Mouse (Mus musculus): Measurements from ENCODE around the gene Tagln.

Gene Tagln

DNA sequence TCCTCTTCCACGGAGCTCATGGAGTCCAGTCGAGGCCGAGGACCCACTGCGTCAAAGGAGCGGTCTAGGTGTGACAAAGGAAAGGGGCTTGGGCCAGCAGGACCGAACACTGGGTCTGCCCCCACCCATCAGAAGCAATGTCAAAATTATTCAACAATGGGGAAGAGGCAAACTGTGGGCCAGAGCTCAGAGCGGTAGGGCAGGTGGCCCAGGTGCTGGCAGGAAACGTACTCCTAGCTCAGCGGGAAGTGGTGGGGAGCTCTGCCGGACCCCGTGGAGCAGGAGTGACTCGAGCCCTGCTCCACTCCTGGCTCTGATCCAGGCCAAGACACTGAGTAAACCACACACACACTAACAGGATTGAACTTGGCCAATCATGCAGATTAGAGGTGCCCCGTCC is 9.9 kb upstream of the Tagln start:
- DNase-seq (ENCODE audit: low spot score): no peak

- DNase-seq (ENCODE audit: low spot score): no peak
These were observed 8.9 kb upstream of the Tagln start for GRCm38 (mm10) chr9:45944506-45945400.

GRCm38 (mm10) chr9:45943628-45944505 is 8.0 kb upstream of the Tagln start:
- no peak for DNase-seq (ENCODE audit: low spot score)

- no peak for DNase-seq (ENCODE audit: low spot score)
These were observed 7.1 kb upstream of the Tagln start for GRCm38 (mm10) chr9:45942916-45943315.

DNA sequence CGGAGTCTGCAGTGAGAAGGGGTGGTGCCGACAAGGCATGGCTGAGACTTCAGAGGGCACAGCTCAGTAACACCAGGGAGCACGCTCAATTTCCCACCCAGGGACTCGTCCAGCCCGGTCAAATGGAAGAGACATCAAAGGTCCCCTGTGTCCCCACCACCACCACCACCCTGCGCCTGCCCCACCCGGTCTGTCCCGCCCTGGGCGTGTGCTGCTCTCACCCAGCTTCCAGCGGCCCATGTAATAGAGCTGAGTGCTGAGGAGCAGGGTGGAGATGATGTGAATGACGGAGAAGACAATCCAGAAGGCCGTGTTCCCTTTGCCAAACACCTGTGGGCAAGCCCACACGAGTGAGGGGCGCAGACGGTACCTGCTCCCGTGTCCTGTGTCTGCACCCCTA is 6.6 kb upstream of the Tagln start:
- DNase-seq (ENCODE audit: low spot score): no peak

GRCm38 (mm10) chr9:45941329-45941888 is 5.6 kb upstream of the Tagln start:
- DNase-seq (ENCODE audit: low spot score): no peak

DNA sequence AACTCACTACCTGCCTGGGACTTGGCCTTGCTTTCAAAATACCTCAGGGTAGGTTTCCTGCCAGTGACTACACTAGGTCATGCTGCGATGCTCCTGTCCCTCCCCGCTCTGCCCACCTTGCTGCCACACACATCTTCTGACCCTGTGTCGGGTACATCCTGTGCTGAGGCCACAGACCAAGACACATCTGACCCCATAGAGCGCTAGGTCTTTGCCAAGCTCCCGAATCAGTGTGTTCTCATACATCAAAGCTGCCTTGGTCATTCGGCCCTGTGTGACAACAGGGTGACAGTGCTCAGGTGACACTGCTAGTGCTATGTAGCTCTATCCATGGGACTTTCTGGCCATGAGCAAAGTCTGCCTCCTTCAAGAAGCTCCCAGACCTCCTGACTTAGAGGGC is 3.9 kb upstream of the Tagln start:
- DNase-seq (ENCODE audit: low spot score): no peak

DNA sequence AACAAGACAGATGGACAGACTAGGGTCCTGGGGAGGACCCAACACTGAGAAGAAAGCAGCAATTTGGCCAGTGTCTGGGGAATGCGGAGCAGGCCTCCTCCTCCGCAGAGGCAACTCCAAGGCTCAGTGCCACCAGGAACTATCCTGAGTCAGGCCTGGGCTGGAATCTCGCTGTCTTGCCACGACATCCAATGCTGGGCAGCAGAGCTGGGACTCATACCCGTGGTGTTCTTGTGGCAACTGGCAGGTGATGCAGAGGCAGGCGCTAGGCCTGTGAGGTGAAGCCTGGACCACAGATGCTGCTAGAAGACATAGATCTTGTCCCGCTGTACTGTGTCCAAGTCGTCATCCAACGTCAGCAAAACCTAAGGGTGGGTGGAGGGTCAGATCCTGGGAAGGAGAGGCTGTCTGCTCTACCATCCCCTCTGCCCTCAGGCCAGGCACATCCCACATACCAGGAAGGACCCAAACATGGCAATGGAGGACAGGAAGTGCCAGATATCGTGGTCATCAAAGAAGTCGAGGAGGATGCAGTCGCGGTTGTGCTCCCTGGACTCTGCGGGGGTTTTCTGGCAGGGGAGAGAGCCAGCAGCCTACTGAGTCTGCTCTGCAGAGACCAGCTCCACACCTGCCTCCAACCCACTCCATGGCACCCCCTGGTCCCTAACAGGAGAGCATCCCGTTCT is 3.2 kb upstream of the Tagln start:
- no peak for DNase-seq (ENCODE audit: low spot score)

DNA sequence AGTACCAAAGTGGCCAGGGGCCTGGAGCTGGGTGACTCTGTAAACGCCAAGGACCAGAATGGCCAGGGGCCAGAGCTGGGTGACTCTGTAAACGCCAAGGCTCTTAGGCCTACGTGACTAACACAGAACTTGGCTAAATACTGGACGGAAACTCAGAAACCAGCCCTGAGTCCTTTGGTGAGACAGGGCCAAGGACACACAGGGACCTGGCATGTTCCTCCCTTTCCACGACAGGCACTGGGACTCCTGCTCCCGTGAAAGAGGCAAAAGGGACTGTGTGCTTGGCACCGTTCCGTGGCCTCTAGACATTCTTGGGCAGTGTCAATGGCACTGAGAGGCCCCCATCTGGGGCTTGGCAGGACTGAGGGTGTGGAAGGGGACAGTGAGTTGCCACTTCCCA is 2.2 kb upstream of the Tagln start:
- no peak for DNase-seq (ENCODE audit: low spot score)

- peak; percentile 58 for DNase-seq (ENCODE audit: low spot score)
These were observed 1.0 kb upstream of the Tagln start for GRCm38 (mm10) chr9:45936883-45937282.

DNA sequence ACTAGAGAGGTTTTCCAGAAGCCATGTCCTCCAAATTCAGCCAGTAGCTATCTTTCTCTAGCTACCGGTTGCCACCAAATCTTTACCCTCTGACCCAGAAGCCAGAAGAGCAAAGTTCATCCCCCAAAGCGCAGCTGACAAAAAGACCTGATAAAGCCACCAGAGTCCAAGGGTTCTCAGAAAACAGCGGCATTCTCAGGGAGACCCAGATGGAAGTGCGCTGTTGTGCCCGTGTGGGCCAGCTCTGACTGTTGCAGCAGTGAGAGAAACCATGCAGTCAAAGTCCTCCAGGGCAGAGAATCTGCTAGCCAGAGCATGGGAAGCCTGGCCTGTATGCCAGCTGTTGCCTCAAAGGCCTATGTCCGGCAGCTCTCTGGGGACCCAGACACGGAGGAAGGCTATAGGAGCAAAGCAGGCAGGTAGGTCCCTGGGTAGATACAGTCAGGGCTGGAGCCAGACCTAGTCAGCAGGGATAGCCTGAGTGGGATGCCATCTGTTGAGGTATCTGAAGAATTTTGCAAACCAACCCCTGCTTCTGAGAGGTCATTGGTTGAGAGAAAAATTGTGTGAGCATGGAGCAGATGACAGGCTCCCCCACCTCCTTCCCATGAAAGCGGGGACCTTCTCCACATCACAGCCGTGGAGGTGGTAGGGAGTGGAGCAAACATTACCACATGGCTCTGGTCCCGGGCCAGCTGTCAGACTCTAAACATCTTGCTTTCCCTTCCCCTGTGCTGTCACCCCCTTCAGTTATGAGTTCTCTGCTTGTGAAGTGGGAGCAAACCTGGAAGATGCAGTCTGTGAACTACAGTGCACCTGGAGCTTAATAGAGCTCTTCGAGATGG is 3.1 kb downstream of the Tagln start:
- DNase-seq (ENCODE audit: low spot score): no peak

- no peak for DNase-seq (ENCODE audit: low spot score)
These were observed 3.9 kb downstream of the Tagln start for GRCm38 (mm10) chr9:45931958-45932357.

DNA sequence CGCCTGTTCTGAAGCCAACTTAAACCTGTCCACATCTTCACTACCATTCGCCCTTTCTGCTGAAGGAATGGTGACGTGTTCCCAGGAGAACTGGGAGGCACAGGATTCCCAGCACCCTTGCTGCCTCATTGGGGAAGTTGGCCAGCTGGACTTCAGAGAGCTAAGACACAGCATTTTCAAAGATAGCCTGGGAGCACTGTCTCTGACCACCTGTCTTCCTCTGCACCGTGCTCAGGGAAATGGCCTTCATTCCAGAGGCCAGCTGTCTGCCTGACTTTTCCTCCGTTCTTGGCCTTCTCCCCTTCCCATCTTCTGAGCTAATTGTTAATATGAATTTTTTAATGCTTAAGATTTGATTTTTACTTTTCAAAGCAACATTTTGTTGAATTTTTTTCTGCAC is 6.6 kb downstream of the Tagln start:
- no peak for DNase-seq (ENCODE audit: low spot score)

DNA sequence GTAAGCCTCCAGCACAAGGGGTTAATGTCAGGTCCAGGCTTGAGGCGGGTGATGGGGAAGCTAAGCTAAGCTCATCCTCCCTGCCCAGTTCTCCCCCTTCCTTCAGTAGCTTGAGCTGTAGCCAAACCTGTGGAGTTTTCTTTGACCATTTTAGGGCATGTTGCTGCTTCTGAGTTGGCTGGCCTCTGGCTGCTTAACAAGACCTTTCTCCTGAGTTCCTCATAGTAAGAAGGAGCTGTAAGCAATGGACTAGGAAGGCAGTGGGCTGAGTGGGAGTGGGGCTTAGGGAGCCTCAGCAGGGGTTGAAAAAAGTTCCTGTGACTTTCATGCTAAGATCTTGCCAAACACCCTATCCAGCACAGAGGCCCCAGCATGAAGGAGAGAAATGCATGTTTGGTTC is 16.0 kb downstream of the Tagln start:
- no peak for DNase-seq (ENCODE audit: low spot score)

- DNase-seq (ENCODE audit: low spot score): peak; percentile 59
These were observed 18.6 kb downstream of the Tagln start for GRCm38 (mm10) chr9:45917041-45917934.

GRCm38 (mm10) chr9:45915659-45916058 is 20.2 kb downstream of the Tagln start:
- DNase-seq (ENCODE audit: low spot score): no peak

- DNase-seq (ENCODE audit: low spot score): no peak
These were observed 24.2 kb downstream of the Tagln start for GRCm38 (mm10) chr9:45911673-45912072.

GRCm38 (mm10) chr9:45910995-45911394 is 24.9 kb downstream of the Tagln start:
- DNase-seq (ENCODE audit: low spot score): no peak

DNA sequence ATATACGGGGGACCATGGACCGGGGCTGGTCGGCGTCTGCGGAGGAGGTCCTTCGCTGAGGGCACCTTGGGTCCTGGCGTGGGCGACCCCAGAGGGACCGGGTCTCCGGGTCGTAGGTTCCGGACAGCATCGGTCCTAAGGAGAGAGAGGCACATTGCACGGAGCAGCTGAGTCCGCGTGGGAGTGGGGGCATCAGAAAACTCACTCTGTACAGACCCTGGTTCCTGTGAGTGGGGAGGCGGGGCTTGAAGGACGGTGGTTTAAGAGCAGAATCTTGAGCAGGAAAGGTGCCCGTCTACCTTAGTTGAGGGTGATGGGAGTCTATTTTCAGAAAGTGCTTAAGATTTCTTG is 28.8 kb downstream of the Tagln start:
- no peak for DNase-seq (ENCODE audit: low spot score)

GRCm38 (mm10) chr9:45906355-45907077 is 29.3 kb downstream of the Tagln start, which contains the start of the genes Pcsk7 and Rnf214:
Pcsk7 (plus strand) TSS chr9:45906497.
Rnf214 (minus strand) TSS chr9:45906911.
- peak; percentile 93 for DNase-seq (ENCODE audit: low spot score)
